Mouse (Mus musculus) cortical plate, adult 2 months (tissue): ENCODE measurements around the gene Nme2. TPM values are rescaled to one million over a fixed set of nuclear protein-coding genes. Genes with fewer than 3 reads are reported as not detected.

Experiments
- H3K27ac ChIP-seq: fragments of 200-500 bp; 2 replicates; pipeline ENCODE4 v1.5.1; 2012; ENCODE audit warnings: low read length, control low read depth, inconsistent platforms; ENCODE audit not compliant: insufficient read depth
- H3K4me1 ChIP-seq: fragments of 200-500 bp; 2 replicates; pipeline ENCODE4 v1.6.1; 2011; ENCODE audit warnings: low read length; ENCODE audit not compliant: control insufficient read depth, insufficient read depth
- H3K4me3 ChIP-seq: fragments of 200-500 bp; 2 replicates; pipeline ENCODE4 v1.5.1; 2011; ENCODE audit warnings: mild to moderate bottlenecking, low read length, control low read depth; ENCODE audit not compliant: insufficient read depth
- CTCF ChIP-seq: fragments of 200-500 bp; IDR thresholded peaks from 2 replicates; pipeline ENCODE4 v1.5.1; 2011; ENCODE audit warnings: mild to moderate bottlenecking, control low read depth, low read length; ENCODE audit not compliant: insufficient read depth; ENCODE audit errors: extremely low read depth
- POLR2A ChIP-seq: fragments of 200-500 bp; IDR thresholded peaks from 2 replicates; pipeline ENCODE4 v1.6.1; 2011; ENCODE audit warnings: mild to moderate bottlenecking, low read length, control low read depth; ENCODE audit not compliant: insufficient read depth; ENCODE audit errors: extremely low read depth
- polyA plus RNA-seq: library from polyadenylated mRNA; depleted of rRNA; stranded (reverse); fragments of >200 nt; gene quantifications from 2 replicates; pipeline ENCODE4 v1.2.3, GENCODE M21; 2012; rRNA removed

Gene Nme2
- 108 and 129 TPM in 2 replicates for polyA plus RNA-seq

DNA sequence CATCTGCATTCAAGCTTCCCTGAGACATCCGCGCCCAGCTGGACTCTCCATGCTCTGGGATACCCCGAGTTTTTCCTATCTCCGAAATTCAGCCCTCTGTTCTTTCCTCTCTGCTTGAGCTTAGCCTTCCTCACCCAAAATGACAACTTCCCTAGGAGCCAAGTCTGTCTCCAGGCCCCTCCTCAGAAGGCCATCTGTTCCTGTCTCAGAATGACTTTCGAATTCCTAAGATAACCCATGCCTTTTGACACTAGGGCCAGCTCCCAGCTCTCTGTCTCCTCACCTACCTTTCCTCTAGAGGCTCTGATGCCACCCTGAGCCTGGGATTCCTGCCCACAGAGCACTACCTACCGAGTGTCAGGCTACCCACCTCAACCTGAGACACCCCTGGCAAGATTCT is at the start of gene Nme2:
Nme2 (minus strand) TSS at position 101 of the 400 bp plus-strand sequence.
- Histone ChIP-seq H3K27ac (peak within 1 kb of the TSS; percentile 31), H3K4me3 (peak within 1 kb of the TSS; percentile 72), H3K4me1 (no peaks in the 10 kb centered on the region)
- TF ChIP-seq CTCF (no peak), POLR2A (no peak)

- H3K27ac ChIP-seq = no peak overlapping the region
- no peaks in the 10 kb centered on the region; the same call in 1 of the 2 replicates for H3K4me1 ChIP-seq
- no peak overlapping the region for H3K4me3 ChIP-seq
- TF ChIP-seq CTCF = no peak
- no peak for TF ChIP-seq POLR2A
These were observed 47.3 kb upstream of the Nme2 start for GRCm38 (mm10) chr11:94003346-94003745.

DNA sequence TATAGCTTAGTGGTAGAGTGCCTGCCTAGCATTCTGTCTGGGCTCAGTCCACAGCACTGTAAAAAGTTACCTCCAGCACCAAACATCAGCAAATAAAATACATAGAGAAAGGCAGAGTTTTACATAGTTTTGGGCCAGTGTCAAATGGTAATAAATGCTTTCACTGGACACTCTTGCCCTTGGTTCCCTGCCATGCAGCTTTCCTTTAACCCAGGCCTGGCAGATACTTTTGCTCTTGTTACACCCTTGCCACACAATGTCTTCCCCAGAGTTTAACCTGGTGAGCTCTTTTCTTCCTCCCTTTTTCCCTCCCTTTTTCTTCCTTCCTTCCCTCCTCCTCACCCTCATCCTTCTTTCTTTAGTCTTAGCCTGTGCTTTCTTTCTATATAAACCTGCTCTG is 43.2 kb upstream of the Nme2 start:
- TF ChIP-seq CTCF = no peak
- TF ChIP-seq POLR2A = no peak
- peaks cover 4% of the 10 kb centered on the region; the same call in 1 of the 2 replicates for H3K4me1 ChIP-seq
- no peak overlapping the region for H3K4me3 ChIP-seq
- H3K27ac ChIP-seq = no peak overlapping the region

- Histone ChIP-seq H3K4me3 (peak overlapping the region; percentile 69), H3K27ac (no peak overlapping the region), H3K4me1 (peaks cover 4% of the 10 kb centered on the region; the same call in 1 of the 2 replicates)
- TF ChIP-seq CTCF (no peak), POLR2A (no peak)
These were observed 41.2 kb upstream of the Nme2 start for GRCm38 (mm10) chr11:93997141-93997775.

GRCm38 (mm10) chr11:93996306-93997140 is 40.5 kb upstream of the Nme2 start:
- peak overlapping the region; percentile 26 for H3K27ac ChIP-seq
- peak overlapping the region; percentile 69 for H3K4me3 ChIP-seq
- H3K4me1 ChIP-seq = peaks cover 4% of the 10 kb centered on the region; the same call in 1 of the 2 replicates
- TF ChIP-seq CTCF (no peak), POLR2A (no peak)

DNA sequence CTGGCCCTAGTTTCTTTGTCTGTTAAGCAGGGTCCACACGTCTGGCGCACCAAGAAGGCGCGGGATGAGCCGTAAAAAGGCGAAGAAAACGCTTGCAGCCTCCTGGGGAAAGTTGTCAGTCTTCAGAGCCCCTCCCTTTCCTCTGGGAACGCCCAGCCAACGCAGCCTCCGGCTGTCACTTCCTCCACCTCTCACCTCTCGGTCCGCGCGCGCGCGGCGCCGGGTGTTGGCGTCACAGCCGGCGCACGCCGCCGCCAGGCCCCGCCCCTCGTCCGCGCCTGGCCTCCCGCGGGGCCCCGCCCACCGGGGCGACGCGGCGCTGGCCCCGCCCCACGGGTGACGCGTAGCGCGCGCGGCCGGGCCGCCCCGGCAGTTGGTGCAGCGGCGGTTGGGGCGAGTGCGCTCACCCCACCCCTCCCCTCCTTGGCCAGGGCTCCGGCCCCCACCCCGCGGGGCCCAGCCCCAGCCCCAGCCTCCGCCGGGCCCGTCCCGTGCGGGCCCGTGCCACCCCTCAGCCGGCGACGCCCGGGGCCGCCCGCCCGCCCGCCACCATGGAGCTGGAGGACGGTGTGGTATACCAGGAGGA is 39.8 kb upstream of the Nme2 start, which contains the start of gene Spag9:
Spag9 (plus strand) TSS at position 372 of the 586 bp plus-strand sequence.
- peak; percentile 91 for TF ChIP-seq POLR2A
- TF ChIP-seq CTCF = no peak
- H3K4me1 ChIP-seq = peaks cover 4% of the 10 kb centered on the region; the same call in 1 of the 2 replicates
- peak within 1 kb of the TSS; percentile 69 for H3K4me3 ChIP-seq
- peak within 1 kb of the TSS; percentile 90 for H3K27ac ChIP-seq

DNA sequence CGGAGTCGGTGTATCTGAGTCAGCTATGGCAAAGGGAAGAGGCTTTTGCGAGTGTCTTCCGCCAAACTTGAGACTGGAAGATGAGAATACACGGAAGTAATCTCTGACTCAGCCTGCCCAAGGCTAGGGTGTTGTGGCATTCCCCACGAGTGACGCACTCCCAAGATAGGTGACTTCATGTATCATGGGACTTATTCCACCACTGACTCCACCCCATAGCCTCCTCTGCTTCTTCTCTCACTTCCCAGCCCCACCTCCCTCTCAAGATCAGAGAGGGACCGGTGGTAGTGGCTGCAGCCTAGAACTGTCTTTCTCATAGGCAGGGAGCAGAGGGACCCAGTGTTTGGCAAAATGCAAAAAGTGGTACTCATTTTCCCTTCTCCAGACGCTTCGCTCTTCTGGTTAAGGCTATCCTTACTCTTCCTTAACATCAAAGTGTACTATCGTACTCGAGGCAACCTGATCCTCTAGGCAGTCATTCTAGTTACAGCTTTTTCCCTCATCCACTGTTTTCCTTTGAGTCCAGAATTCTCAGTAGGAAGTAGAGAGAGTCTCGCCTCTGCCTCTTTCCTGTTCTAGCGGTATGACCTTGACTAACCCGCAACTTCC is 39.2 kb upstream of the Nme2 start:
- H3K4me3 ChIP-seq = peak overlapping the region; percentile 69
- peak; percentile 87 for TF ChIP-seq POLR2A
- TF ChIP-seq CTCF = no peak
- H3K27ac ChIP-seq = peak overlapping the region; percentile 90
- H3K4me1 ChIP-seq = peaks cover 4% of the 10 kb centered on the region; the same call in 1 of the 2 replicates

- Histone ChIP-seq H3K4me1 (peaks cover 4% of the 10 kb centered on the region; the same call in 1 of the 2 replicates), H3K27ac (peak overlapping the region; percentile 13; the same call in 1 of the 2 replicates), H3K4me3 (peak overlapping the region; percentile 69; the same call in 1 of the 2 replicates)
- TF ChIP-seq CTCF = no peak
- TF ChIP-seq POLR2A = no peak
These were observed 38.5 kb upstream of the Nme2 start for GRCm38 (mm10) chr11:93994531-93994930.

DNA sequence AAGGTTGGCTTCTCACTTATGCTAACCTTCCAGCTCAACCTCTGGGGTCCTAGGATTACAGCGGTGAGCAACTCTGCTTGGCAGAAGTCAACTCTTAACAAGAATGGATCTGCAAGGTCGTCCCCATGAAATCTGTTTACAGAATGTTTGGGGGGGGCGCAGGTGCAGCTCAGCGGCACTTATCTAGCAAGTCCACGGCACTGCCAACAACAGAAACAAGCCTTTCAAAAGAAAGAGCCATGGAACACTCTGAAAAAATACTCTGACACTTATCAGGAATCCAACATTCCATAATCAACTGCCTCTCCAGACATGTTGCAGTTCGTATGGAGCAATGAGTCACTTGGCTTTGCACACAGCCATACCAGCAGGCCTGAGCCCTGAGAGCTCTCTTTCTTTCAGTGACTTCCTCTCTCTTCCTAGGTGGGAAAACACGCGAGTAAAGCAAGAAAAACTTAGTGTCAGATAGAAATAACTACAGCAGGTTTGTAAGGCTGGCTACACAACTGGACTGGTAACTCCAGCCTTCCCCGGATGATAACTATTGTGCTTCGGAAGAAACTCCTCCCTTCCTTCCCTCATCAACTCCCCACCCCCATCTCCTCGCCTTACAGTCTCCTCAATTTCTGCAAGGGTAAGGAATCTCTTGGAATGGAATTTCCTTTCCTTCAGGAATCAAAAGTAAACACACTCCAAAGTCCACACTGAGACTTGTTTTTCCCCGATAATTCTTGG is 32.4 kb upstream of the Nme2 start:
- H3K4me3 ChIP-seq = no peak overlapping the region
- H3K27ac ChIP-seq = 0 out of 2 replicates have a peak overlapping the region, but pooled peaks have one; percentile 10
- TF ChIP-seq CTCF (no peak), POLR2A (no peak)
- no peaks in the 10 kb centered on the region; the same call in 1 of the 2 replicates for H3K4me1 ChIP-seq
